Mouse (Mus musculus) adrenal gland (tissue): ENCODE results near the gene Prkar1b.

Source experiments
- intact Hi-C: fragments of 180-260 bp; cut with DNase I; formaldehyde crosslinking; loops from one replicate; pipeline ENCODE4 v1.15.1; 2025

Prkar1b gene

DNA sequence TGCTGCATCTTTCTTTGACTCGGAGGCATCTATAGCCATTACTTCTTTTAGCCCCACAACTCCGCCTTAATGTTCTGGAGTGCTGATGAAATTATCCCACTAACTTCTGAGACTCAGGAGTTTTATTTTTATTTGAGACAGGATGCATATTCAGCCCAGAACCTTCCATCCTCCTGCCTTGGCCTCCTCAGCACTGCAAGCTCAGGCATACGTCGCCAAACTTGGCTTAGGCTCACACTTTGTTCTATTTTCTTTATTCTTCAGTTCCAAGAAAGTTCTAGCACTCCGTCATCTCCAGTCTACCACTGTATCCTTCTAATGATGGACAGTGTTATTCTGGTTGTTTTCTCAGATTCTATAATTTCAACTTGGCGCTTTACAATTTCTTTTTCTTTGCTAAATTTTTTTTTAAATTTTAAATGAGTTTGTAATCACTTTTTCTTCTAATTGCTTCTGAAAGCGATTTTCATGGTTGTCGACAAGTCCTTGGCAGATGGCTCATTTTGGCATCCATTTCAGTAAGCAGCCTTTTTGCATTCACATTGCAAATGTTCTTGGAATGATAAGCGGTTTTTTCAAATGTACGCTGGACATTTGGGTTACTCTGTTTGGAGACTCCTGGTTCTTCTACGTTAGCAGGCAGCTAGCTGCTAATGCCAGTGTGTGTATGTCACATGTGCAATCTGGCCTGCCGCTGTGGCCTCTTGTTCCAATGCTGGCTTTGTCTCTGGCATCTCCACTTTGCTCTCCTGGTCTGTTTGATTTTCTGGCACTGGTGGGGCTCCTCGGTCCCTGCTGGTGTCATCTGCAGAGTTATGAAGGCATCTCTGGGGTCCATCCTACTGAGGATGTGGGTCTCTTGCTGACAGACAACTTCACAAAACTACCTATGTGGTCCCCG is 2.4 kb downstream of the Prkar1b start:
- intact Hi-C loops, result no loop called here

DNA sequence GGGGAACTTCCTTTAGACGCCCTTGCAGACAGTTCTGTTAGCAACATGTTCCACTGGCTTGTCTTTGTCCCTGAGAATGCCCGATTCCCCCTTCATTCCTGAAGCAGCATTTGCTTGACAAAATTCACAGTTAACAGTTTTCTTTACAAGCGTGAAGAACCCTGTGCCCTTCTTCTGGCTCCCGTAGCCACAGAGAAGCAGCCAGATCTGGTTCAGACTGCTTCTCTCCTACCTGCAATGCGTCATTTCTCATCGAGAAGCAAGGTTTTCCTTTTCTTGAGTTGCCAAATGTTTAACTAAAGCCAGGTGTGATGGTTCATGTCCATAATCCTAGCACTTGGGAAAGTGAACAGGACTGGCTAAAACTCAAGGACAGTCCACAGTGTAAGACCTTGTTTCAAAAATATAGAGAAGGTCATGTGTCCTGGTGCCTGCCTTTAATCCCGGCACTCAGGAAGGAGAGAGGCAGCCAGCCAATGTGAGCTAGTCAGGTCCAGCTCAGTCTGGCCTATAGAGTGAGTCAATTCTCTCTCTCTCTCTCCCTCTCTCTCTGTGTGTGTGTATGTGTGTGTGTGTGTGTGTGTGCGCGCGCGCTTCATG is 3.2 kb downstream of the Prkar1b start:
- intact Hi-C loops, result no loop called here

DNA sequence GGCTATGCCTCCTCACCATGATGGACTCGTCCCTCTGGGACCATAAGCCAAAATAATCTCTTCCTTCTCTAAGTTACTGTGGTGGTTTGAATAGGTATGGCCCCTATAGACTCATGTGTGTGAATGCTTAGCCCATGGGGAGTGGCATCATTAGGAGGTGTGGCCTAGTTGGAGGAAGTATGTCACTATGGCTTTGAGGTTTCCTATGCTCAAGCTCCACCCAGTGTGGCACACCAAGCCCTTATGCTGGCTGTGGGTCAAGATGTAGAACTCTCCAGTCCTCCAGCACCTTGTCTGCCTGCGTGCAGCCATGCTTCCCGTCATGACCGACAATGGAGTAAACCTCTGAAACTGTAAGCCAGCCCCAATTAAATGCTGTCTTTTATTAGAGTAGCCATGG is 4.1 kb downstream of the Prkar1b start:
- intact Hi-C loops, result no loop called here

DNA sequence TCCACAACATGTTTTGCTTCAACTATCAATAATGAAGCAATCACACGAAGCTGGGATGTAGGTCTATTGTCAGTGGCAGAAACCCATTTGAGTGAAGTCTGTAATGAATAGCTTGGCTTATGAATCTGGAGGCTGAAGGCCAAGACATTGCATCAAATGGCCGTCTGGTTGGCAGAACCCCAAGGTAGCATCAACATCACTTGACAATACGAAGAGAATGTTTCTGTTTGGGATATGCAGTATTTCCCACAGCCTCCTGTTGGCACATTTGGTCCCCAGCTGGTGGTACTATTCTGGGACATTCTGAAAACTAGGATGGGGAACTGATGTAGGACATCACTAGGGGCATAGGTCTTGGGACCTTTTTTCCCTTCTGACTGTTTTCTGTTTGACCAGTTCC is 5.9 kb downstream of the Prkar1b start:
- intact Hi-C loops, result no loop called here

DNA sequence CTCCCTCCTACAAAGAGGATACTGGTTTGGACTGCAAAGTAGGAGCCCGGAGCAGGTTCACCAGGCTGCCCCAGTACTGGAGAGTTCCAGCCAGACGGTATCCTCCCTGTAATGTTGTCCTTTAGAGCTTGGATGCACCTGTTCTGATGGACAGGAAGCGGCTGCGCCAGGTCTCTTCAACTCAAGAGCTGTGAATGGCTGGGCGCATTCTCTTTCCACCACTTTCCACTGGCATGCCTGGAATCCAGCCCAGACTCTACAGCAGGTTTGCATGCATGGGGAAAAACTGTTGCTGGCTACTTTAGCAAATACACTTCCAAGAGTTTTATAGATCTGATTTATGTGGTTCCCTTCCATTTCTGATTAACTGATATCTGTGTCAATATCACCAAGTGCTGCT is 8.5 kb downstream of the Prkar1b start:
- intact Hi-C loops, result no loop called here

DNA sequence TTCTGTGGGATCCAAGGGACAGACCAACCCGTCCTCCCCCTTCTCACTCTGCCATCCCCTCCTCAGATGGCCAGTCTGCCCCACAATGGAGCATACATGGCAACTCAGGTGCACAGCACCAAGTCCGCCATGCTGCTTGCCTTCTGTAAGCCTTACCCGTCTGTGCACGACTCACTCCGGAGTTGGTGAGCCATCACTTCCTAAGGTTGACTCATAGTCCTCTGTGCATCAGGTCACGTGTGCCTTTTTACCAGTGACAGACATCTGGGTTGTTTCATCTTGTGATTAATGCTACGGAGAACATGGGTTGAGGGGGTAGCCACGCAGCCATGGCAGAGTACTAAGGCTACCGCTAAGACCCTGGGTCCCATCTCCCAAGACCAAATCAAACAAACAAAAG is 9.2 kb downstream of the Prkar1b start:
- intact Hi-C loops, result no loop called here

DNA sequence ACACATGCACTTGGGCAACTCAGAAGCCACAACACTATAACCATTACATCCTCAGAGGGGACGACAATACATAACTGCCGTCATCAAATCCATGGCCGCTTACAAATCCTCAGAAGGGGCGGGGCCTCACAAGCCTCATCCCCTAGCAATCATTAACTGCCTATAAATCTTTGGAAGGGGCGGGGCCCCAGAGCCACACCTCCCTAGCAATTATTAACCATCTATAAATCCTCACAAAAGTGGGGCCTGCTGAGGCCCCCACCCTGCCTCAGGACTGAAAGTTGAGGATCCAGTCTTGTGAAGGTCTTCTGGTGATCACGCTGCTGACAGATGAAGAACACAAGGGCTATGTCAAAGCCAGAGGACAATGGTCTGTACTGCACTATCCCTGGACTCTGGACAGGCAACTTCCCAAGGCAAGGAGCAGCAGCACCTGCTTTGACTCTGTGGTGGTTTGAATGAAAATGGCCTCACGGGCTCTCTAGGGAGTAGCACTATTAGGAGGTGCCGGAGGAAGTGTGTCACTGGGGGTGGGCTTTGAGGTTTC is 10.8 kb downstream of the Prkar1b start:
- intact Hi-C loops, result no loop called here

DNA sequence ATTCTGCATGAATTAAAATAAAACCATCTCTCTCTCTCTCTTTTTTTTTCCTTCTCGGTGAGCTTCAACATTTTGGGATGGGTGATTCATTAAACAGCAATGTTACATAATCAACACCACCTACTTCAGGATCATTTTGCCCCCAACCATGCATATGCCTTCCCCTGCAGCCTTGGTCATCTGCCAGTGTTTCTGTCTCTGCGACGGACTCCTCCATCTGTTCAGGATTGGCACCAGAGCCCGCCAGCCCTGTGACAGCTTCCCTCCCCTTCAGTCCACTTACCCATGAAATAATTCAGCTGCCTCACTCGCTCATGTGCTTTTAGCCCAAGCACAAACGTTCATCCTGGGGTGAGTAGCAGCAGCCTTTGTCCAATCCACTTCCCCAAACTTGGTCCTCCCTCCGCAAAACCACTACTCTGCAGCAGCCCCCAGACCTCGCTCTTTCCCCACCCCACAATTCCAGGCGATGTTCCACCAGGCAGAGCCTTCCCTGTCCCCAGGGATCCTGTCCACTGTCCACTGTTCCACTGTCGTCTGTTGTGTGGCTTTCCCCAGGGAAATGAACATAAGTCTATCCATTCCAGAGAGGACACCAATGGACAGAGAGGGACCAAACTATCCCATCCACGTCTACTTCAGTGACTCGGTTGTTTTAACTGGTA is 11.4 kb downstream of the Prkar1b start:
- intact Hi-C loops, result no loop called here

DNA sequence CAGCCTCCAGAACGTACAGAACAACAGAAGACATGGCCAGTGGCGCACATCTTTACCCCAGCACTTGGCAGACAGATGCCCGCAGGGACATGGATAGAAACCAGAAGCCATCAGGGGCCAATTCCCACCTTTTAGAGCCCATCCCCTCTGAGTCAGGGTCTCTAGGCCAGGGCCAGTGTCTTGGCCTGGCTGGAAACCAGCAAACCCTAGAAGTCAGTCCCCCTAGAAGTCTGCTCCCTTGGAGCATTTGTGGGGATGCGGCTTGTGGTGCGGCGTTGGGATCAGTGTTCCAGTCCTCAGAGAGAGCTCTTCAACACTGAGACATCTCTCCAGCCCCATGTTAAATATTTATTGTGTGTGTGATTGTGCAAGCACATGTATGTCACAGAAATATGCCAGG is 12.6 kb downstream of the Prkar1b start:
- intact Hi-C loops, result no loop called here

DNA sequence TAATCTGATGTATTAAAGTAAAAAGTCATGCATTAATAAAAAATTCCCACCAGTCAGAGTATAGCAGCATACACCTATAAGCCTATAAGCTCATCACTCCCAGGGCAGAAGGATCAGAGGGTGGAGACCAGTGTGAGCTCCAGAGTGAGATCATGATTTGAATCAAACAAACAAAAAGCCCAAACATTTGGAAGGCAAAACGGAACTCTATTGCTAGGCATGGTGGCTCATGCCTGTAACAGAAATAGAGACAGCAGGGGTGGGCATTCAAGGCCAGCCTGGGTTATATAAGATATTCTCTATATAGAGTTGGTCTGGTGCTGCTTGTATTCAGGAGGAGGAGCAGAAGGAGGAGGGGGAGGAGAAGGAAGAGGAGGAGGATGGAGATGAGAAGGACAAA is 13.5 kb downstream of the Prkar1b start:
- intact Hi-C loops, result no loop called here

DNA sequence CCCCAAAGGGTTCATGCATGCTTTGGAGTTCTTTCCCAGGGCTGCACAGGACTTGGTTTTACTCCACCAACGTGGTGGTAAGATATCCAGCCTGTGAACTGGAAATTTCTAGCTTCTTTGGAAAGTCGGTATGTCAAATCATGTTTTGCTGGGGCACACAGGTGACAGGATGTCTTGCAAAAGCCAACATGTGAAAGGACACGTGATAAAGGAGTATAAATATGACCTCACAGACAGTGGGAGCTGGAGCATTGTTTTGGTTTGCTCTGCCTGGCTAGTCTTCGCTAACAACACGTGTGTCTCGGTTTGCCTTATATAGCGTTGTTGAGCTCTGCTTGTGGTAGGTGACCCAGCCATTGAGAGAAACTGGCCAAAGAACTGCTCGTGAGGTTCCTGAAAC is 15.3 kb downstream of the Prkar1b start:
- intact Hi-C loops, result no loop called here

DNA sequence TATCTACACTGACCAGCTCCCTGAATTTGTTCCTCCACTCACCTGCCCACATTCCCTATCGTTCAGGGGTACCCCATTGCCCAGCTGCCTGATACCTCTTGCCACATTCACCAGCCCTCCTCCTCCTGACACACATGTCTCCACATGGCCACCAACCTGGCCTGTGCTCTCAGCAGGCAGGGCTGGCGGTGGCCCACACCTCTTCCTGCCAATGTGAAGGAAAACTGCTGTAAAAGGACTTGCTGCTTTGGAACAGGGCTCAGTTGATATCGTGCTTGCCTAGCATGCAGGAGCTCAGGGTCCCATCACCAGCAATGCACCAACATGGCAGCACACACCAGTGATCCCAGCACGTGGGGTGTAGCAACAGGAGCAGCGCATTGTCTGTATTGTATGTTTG is 19.4 kb downstream of the Prkar1b start:
- intact Hi-C loops, result no loop called here

DNA sequence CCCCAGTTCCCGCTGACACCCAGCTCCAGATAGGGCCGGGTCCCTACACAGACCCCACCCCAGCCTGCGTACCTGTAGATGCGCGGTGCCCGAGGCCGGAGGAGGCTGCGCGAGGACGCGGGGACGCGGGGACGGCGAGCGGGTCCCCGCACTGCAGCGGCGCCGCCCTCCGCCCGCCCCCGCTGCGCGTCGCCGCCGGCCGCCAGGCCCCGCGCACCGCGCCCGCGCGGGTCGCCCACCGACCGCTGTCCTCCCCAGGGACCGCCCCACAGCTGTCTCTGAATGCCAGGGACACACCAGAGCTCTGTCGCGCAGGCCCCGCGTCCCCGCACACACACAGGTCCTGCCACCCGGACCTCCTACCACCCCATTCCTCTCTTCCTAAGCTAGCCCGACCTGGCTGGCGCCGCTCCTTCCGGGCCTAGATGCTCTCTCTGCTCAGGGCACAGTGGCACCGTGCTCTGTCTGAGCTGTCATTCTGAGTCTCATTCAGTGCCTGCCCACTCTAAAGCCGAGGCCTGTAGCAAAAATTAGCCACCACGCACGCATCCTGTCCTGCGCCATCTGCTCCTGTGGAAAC is 20.1 kb downstream of the Prkar1b start:
- intact Hi-C loops, result no loop called here

DNA sequence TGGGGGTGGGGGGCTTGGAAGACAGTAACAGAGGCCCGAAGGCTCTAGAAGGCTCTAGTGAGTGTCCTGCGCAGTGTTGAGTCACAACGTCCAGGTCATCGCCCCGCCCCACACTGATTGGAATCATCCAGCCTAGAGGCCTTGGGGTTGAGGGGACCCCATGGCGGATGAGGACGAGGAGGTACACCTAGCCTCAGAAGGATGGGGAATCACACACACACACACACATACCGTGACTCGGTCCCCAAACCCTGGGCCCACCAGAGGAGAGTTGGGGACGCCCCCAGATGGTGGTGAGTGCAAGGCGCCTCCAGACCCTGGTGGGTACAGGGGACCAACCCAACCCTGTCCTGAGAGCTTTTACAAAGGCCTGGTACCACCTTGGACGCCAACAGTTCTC is 20.7 kb downstream of the Prkar1b start:
- intact Hi-C loops, result no loop called here

DNA sequence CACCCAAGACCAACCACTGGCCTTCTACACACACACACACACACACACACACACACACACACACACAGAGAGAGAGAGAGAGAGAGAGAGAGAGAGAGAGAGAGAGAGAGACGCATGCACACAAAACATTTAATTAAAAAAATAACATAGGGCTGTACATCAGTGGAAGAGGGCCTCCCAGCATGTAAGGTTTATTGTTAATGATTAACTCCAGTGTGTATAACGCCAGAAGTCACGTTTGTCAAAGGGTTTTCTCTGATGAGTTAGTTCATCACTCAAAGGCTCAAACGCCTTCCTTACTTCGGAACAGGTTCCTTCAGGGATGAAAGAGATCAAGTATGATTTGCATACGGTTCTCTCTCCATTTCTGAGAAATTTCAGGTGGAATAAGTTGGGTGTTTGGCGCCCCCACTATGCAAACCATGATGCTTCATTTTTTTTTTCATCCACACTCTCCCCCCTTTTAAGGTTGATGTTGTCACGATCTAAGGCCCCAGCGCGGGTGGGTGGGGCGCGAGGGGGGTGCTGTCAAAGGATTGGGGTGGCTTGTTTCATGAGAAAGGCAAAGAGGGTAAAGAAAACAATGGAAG is 21.2 kb downstream of the Prkar1b start:
- intact Hi-C loops, result no loop called here

DNA sequence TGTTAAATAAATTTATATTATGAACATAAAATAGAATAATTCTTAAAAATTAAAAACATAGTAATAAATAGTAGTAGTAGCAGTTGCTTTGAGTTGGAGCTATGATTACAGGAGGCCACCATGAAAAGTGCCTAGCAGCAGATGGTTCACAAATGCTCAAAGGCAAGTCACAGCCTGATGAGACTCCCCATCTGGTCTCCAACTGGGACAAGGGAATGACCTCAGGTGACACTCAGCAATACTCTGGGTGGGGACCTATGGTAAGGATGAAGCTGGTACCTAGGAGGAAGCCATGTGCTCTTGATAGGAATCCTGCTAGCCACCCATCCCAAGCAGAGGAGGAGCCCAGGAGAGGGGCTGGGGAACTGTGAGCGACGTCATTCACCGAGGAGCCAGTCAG is 24.1 kb downstream of the Prkar1b start:
- intact Hi-C loops, result no loop called here

DNA sequence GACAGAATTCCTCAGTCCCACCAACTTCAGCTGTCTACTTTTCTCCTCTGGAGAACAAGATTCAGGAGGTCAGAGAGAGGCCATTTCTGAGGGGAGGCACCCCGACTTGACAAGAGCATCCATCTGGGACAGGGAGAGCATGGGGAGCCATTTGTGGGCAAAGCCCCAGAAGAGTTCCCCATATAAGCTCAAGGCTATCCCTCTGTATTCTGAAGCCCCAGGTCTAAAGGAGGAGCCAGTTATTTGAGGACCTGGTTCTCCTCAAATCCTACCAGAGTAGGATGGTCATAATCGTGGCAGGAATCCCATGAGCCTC is 30.9 kb downstream of the Prkar1b start:
- intact Hi-C loops, result loop anchor here (5.0 kb wide), 1 partner anchor 42 kb away; no protein-coding TSS in a partner anchor

DNA sequence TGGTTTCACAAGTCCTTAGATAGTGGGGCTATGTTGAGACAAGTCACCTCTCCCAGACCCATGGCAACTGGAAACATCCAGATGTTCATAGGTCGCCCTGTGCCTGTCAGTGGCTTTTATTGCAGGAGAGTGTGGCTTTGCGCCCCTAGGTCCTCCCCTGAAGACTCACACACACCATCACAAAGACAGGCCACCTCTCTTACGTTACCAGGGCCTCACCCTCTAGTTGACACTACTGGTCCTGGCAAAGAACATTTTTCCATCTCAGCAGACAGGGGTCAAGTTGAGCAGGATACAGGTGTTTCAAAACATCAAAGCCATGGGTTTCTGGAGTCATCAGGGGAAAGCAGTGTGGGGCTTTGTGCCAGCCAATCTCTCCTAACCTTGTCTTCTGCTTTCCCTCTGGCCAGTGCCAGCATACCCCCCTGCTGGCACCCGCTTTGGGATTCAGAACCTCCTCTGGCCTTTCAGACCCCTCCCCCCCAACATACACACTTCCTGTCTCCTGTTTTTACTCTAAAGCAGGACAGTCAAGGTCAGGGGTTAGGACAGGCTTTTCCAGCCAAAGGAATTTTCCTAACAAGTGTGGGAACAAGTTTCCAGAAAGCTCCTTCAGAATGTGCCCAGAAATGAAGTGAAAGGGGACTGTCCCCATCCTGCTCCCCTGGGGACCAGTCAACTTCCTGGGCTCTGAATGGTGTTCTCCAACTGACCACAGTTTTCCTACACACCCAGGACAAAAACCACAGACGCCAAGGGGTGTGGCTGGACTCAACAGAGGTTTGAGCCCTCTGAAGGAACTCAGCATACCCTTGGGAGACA is 31.5 kb downstream of the Prkar1b start:
- intact Hi-C loops, result loop anchor here (5.0 kb wide), 1 partner anchor 41 kb away; no protein-coding TSS in a partner anchor

DNA sequence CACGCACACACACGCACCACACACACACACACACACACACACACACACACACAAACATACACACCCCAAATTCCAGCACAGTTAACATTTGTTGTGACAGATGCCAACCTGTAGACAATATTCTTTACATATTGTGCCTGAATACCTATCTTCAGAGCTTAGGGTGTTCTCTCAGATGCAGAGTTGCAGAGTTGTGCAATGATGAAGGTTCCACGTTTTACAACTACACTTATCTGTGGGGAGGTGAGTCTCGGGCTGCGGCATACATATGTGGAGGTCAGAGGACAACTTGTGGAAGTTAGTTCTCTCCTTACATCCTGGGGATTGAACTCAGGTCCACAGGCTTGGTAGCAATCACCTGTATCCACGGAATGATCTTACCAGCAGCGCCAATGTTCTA is 34.3 kb downstream of the Prkar1b start:
- intact Hi-C loops, result loop anchor here (5.0 kb wide), 1 partner anchor 38 kb away; no protein-coding TSS in a partner anchor

DNA sequence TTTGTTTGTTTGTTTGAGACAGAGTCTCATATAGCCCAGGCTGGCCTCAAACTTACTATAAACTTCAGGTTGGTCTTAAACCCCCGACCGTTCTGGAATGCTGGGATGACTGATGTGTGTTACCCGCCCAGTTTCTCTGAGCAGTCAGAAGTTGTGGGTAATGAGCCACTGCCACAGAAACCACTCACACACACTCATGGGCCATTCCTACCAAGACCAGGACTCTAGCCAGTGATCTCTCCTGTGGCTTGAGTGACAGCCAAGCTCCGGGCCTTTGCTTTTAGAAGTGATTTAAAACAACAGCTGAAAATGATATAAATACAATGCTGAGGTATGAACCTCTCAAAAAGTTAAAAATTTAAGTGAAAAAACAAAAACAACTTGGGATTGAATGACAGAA is 34.9 kb downstream of the Prkar1b start:
- intact Hi-C loops, result loop anchor here (5.0 kb wide), 1 partner anchor 38 kb away; no protein-coding TSS in a partner anchor
